Mouse (Mus musculus) lung, embryonic 14.5 days (tissue): Measurements from ENCODE around the gene Neo1. TPM values are rescaled to one million over a fixed set of nuclear protein-coding genes. Genes with fewer than 3 reads are reported as not detected.
A peak's percentile ranks its signal among the peaks of the same experiment; 100 is the strongest.

Experiments used
- ATAC-seq: fragments of 200-750 bp; cut with Nextera tagmentation; 2 replicates; pipeline ENCODE4 v1.8.0; 2017; ENCODE audit warnings: mild to moderate bottlenecking, moderate TSS enrichment, moderate library complexity; ENCODE audit not compliant: insufficient read depth
- DNase-seq: peaks from one replicate; pipeline ENCODE4 v3.0.0-alpha.2; 2015
- H3K27ac ChIP-seq: fragments of 300-500 bp; sonication (generic); 2 replicates; pipeline ENCODE4 v1.5.1; 2014; ENCODE audit warnings: low read depth, mild to moderate bottlenecking, moderate library complexity
- H3K27me3 ChIP-seq: fragments of 300-500 bp; sonication (generic); 2 replicates; pipeline ENCODE4 v1.6.1; 2014; ENCODE audit warnings: low read length, control low read depth; ENCODE audit not compliant: insufficient read depth
- H3K36me3 ChIP-seq: fragments of 300-500 bp; sonication (generic); 2 replicates; pipeline ENCODE4 v1.6.1; 2014; ENCODE audit warnings: control low read depth; ENCODE audit not compliant: insufficient read depth
- H3K4me1 ChIP-seq: fragments of 300-500 bp; sonication (generic); 2 replicates; pipeline ENCODE4 v1.6.1; 2014; ENCODE audit warnings: antibody characterized with exemption, control low read depth; ENCODE audit not compliant: insufficient read depth
- H3K4me2 ChIP-seq: fragments of 300-500 bp; sonication (generic); 2 replicates; pipeline ENCODE4 v1.6.1; 2014; ENCODE audit warnings: mild to moderate bottlenecking
- H3K4me3 ChIP-seq: fragments of 300-500 bp; sonication (generic); 2 replicates; pipeline ENCODE4 v1.5.1; 2014; ENCODE audit warnings: low read depth, low read length
- H3K9ac ChIP-seq: fragments of 300-500 bp; sonication (generic); 2 replicates; pipeline ENCODE4 v1.6.1; 2014
- H3K9me3 ChIP-seq: fragments of 300-500 bp; sonication (generic); 2 replicates; pipeline ENCODE4 v1.6.1; 2016; ENCODE audit warnings: low read depth, low read length, control low read depth
- CTCF ChIP-seq: IDR thresholded peaks from 2 replicates; pipeline ENCODE4 v1.5.1; 2016; ENCODE audit warnings: antibody characterized with exemption, low read depth
- WGBS: fragments of 180-500 bp; shearing (Covaris S2); extraction: QIAGEN DNeasy Blood & Tissue Kit; methylation state at CpG from one replicate; pipeline ENCODE4 v1.1.7; 2014; 5-methylcytosine and 5-hydroxymethylcytosine counted together
- polyA plus RNA-seq: library from polyadenylated mRNA; unstranded; fragments of >200 nt; fragmentation: Nextera tagmentation; extraction: Ambion mirVana; gene quantifications from 2 replicates; pipeline ENCODE4 v1.2.1, GENCODE M21; 2014

The Neo1 gene
- polyA plus RNA-seq, 1 experiment from 2014 or later, result 62.3 TPM

- no peak overlapping the region for H3K27ac ChIP-seq
- WGBS, result 25% methylated on average over 1 of the region's 1 CpGs
These were observed 108.1 kb downstream of the Neo1 start for GRCm38 (mm10) chr9:58928103-58928502.

GRCm38 (mm10) chr9:58902869-58903585 is 133.2 kb downstream of the Neo1 start:
- Histone ChIP-seq H3K9me3 (no peaks in the 10 kb centered on the region), H3K9ac (no peak overlapping the region), H3K4me1 (no peaks in the 10 kb centered on the region), H3K4me3 (no peak overlapping the region), H3K36me3 (peaks cover 52% of the 10 kb centered on the region), H3K27me3 (no peaks in the 10 kb centered on the region), H3K27ac (no peak overlapping the region), H3K4me2 (no peak overlapping the region)
- WGBS, result 66% methylated on average over 6 of the region's 6 CpGs
- peak; percentile 84 for DNase-seq
- peak; percentile 74 for TF ChIP-seq CTCF
- no peak for ATAC-seq

More at GRCm38 (mm10) chr9:58928103-58928502, 108.1 kb downstream of the Neo1 start:
- DNase-seq (peak; percentile 93), ATAC-seq (no peak)
- Histone ChIP-seq H3K4me3 (no peak overlapping the region), H3K27me3 (no peaks in the 10 kb centered on the region), H3K4me1 (no peaks in the 10 kb centered on the region), H3K9me3 (no peaks in the 10 kb centered on the region), H3K36me3 (0 out of 2 replicates have a peak, but pooled peaks cover 12% of the 10 kb centered on the region), H3K4me2 (no peak overlapping the region), H3K9ac (no peak overlapping the region)
- peak; percentile 74 for TF ChIP-seq CTCF

- Histone ChIP-seq H3K36me3 (peaks cover 36% of the 10 kb centered on the region), H3K27ac (no peak overlapping the region), H3K9me3 (no peaks in the 10 kb centered on the region), H3K9ac (no peak overlapping the region), H3K27me3 (no peaks in the 10 kb centered on the region), H3K4me3 (no peak overlapping the region), H3K4me2 (no peak overlapping the region), H3K4me1 (no peaks in the 10 kb centered on the region)
- ATAC-seq (no peak), DNase-seq (no peak)
- TF ChIP-seq CTCF, result no peak
These were observed 136.6 kb downstream of the Neo1 start for GRCm38 (mm10) chr9:58899602-58900001.

- no peaks in the 10 kb centered on the region for H3K4me1 ChIP-seq
- ATAC-seq (no peak), DNase-seq (no peak)
- TF ChIP-seq CTCF, result no peak
- H3K9me3 ChIP-seq, result no peaks in the 10 kb centered on the region
- H3K27ac ChIP-seq, result no peak overlapping the region
- no peak overlapping the region for H3K4me3 ChIP-seq
- no peak overlapping the region for H3K4me2 ChIP-seq
- peaks cover 53% of the 10 kb centered on the region for H3K36me3 ChIP-seq
- 88% methylated on average over 6 of the region's 6 CpGs for WGBS
- H3K27me3 ChIP-seq, result no peaks in the 10 kb centered on the region
- H3K9ac ChIP-seq, result no peak overlapping the region
These were observed 144.2 kb downstream of the Neo1 start for GRCm38 (mm10) chr9:58891840-58892640.

GRCm38 (mm10) chr9:58890893-58891292 is 145.3 kb downstream of the Neo1 start:
- no peaks in the 10 kb centered on the region for H3K9me3 ChIP-seq
- no peak overlapping the region for H3K27ac ChIP-seq
- ATAC-seq, result no peak
- peaks cover 57% of the 10 kb centered on the region for H3K36me3 ChIP-seq
- no peaks in the 10 kb centered on the region for H3K4me1 ChIP-seq
- no peak overlapping the region for H3K4me3 ChIP-seq
- H3K4me2 ChIP-seq, result no peak overlapping the region
- TF ChIP-seq CTCF, result no peak
- H3K9ac ChIP-seq, result no peak overlapping the region
- no peak for DNase-seq
- 90% methylated on average over 8 of the region's 8 CpGs for WGBS
- no peaks in the 10 kb centered on the region for H3K27me3 ChIP-seq

GRCm38 (mm10) chr9:58889782-58890448 is 146.3 kb downstream of the Neo1 start:
- no peaks in the 10 kb centered on the region for H3K9me3 ChIP-seq
- H3K27ac ChIP-seq, result no peak overlapping the region
- no peak overlapping the region for H3K9ac ChIP-seq
- ATAC-seq (no peak), DNase-seq (no peak)
- no peak for TF ChIP-seq CTCF
- no peak overlapping the region for H3K4me3 ChIP-seq
- H3K36me3 ChIP-seq, result peaks cover 57% of the 10 kb centered on the region
- no peak overlapping the region for H3K4me2 ChIP-seq
- H3K27me3 ChIP-seq, result no peaks in the 10 kb centered on the region
- no peaks in the 10 kb centered on the region for H3K4me1 ChIP-seq
- WGBS, result 82% methylated on average over 12 of the region's 12 CpGs

- no peak overlapping the region for H3K9ac ChIP-seq
- H3K9me3 ChIP-seq, result no peaks in the 10 kb centered on the region
- DNase-seq (no peak), ATAC-seq (no peak)
- peaks cover 61% of the 10 kb centered on the region for H3K36me3 ChIP-seq
- no peak overlapping the region for H3K4me2 ChIP-seq
- no peaks in the 10 kb centered on the region for H3K27me3 ChIP-seq
- no peak for TF ChIP-seq CTCF
- H3K4me3 ChIP-seq, result no peak overlapping the region
- 76% methylated on average over 1 of the region's 1 CpGs for WGBS
- H3K4me1 ChIP-seq, result no peaks in the 10 kb centered on the region
- H3K27ac ChIP-seq, result no peak overlapping the region
These were observed 153.6 kb downstream of the Neo1 start for GRCm38 (mm10) chr9:58882686-58883085.
